Mouse (Mus musculus): ENCODE measurements around the gene Aldh4a1.

The Aldh4a1 gene

DNA sequence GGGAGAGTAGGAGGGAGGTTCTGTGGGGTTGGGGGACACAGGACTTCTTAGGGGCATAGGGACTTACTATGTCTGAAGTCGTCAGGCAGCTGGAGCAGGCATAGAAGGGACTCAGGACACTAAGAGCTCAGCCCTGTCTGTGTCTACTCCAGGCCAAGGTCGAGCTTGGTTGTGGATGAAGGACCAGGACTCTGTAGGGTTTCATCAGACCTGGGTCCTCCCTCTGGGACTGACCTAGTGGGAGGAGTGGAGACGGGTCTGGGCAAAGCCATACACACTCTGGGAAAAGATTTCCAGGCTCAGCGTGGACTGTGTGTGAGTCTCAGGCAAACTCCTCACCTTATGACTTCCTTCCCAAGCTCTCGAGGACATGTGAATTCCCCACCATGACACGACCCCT lies 2.9 kb upstream of the Aldh4a1 start:
- DNase-seq (ENCODE audit: low read depth, low spot score), result no peak

DNA sequence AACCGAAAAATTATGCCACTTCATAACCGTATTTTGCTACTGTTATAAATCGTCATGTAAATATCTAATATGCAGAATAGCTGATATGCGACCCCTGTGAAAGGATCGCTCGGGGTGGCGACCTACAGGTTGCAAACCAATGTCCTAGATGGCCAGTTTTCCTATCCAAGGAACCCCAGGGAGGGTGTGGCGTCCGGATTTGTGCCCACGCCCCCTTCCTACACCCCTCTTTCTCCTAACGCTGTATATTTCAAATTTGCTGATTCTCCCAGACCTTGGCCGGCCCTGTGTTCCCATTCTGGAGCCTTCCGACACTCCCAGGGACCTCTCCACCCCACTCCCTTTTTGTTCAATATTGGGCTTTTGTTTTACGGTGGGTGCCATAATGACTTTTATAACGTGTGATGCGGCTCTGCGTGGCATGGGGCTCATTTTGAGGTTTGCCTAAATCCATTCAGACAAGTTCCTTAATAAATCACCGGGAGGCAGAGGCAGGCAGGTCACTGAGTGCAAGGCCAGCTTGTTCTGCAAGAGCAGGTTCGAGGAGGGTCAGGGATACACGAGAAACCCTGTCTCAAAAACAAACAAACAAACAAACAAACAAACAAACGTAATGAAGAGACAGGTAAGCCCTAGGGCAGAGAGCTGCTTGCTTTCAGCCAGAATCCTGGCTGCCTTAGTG lies 909 bp downstream of the Aldh4a1 start:
- DNase-seq (ENCODE audit: low read depth, low spot score), result no peak

DNA sequence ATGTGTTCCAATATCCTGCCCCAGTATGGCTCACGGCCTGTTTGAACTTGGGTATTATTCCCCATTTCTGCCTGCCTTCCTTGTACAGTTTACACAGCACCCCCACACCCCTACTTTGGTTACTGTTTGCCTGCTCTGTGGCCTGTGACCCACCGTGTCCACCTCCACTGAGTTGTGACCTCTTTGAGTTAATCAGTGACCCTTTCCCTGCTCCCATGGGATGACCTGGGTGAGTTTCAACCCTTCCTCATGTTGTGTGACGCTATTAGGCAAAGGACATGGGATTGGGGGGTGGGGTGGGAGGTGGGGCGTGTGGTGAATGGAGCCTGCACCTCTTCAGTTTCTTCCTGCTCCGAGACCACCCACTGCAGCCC lies 1.4 kb downstream of the Aldh4a1 start:
- DNase-seq (ENCODE audit: low read depth, low spot score), result no peak

DNA sequence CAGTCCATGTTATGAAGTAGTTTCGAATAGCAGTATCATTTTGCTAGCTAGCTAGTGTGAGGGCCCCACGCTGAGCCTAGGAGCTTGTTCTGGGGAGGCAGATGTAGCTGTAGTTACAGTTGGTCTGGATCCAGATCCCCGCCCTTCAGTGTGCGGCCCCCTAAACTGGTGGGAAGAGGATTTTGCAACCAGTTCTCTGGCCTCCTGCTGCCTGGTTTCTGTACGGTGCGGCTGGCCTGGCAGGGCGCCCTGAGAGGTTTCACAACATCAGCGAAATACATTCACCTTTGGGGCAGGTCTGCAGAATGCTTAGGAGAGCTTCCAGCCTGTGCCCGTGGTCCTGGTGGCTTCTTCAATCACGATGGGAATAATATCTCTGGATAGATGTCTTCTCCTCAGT lies 2.0 kb downstream of the Aldh4a1 start:
- DNase-seq (ENCODE audit: low read depth, low spot score), result peak; percentile 38

DNA sequence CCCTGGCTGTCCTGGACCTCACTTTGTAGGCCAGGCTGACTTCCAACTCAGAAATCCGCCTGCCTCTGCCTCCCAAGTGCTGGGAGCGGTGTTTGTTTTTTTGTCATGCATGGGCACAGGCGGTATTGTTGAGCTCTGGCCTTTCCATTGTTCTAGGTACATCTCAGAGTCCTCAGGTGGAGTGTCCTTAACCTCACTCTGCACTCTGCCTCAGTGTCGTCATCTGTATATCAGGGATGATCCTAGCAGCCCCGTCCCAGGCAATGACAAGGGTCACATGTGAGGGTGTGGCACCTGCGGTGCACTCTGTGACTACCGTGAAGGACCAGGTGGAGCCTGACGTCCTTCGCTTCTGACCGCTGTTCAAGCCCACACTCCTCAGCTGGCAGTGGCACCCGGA lies 4.7 kb downstream of the Aldh4a1 start:
- DNase-seq (ENCODE audit: low read depth, low spot score), result no peak

DNA sequence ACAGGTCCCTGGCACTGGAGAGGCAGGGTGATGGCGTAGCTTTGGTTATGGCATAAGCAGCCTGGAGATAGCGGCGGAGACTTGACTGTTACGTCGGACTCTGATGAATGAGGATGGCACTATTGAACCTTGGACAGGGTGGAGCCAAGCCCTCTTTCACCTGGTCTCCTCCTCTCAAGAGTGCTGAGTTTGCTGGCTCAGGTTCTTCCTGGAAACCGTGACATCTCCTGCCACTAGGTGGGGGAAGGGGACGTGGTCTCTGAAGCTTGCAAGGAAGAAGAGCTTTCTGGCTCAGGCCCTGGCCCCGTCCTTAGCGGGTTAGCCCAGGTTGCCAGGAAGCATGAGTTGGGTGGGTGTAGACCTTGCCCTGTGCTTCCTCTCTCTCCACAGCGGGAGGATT lies 7.5 kb downstream of the Aldh4a1 start:
- DNase-seq (ENCODE audit: low read depth, low spot score), result no peak

DNA sequence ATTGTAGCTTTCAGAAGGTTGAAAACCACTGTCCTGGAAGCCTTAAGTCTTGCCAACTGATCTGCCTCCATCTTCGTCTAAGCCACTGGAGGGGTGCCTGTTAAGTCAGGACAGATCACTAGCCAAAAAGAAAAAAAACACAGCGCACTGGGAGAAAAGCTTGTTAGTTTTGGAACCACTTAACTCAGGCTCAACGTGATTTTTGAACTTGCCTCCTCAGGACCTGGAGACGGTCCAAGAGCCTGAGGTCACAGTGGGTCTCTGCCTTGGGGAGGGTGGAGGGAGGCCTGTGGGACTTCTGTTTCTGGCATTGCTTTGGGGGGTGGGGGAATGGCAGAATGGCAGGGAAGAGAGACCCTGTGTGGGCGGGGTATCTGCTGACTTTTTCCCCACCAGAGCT lies 8.5 kb downstream of the Aldh4a1 start:
- no peak for DNase-seq (ENCODE audit: low read depth, low spot score)

DNA sequence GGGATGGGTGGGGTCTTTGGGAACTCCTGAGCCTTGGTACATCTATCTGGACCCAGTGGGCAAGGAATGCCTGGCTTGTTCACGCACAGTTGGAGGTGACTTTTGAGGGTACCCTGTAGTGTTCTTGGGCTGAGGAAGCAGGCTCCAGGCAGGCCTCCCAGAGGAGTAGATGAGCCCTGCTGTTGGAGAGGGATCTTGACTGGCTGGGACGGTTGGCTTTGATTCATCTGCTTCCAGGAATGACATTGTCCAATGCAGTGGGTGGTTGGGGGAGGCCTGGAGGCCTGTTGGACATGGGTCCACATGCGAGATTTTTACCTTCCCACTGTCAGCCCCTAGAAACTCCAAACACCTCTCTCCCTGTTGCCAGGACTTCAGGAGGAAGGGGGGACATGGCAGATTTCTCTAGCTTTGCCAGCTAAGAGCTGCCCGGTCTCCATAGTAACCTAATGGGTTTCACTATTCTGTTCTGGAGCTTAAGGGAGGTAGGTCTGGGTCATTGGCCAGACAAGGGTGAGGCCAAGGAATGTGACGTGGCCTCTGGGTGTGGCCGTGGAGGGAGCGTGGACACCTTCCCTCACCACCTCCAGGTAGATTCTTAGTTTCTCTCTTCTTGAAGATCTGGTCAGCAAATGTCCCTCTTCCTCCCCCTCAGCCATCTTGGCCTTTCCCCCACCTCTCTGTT lies 9.0 kb downstream of the Aldh4a1 start:
- no peak for DNase-seq (ENCODE audit: low read depth, low spot score)

DNA sequence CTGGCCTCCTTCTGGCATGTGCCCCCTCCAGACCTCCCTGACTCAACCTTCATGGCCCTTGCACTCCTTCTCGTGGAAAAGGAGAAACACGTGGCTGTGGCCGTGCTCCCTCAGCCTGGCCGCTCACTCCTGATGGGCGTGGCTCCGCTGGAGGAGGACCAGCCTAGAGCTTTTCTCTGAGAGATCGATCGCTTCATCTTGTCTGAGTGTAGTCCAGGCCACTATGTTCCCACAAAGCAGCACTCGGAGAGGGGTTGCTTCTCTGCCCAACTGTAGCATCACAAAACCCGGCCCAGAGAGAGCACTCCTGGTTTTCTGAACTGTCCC lies 9.6 kb downstream of the Aldh4a1 start:
- DNase-seq (ENCODE audit: low read depth, low spot score), result no peak

DNA sequence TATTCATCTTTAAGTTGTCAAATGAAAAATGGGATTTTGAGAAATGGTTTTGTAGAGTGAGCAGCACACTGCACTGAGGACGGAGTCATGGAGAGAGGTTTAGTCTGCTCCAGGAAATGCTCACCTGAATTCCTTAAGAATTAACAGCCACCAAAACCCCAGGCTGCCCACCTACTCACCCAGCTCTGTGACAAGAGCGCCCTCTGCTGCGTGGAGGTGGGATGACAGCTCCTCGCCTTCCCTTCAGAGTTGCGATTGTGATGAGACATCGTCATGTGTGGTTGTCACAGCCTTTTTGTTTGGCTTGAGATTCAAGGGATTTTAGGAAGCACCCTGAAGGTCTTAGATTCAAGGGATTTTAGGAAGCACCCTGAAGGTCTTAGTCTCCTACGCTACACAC lies 13.7 kb downstream of the Aldh4a1 start:
- DNase-seq (ENCODE audit: low read depth, low spot score), result peak; percentile 76

DNA sequence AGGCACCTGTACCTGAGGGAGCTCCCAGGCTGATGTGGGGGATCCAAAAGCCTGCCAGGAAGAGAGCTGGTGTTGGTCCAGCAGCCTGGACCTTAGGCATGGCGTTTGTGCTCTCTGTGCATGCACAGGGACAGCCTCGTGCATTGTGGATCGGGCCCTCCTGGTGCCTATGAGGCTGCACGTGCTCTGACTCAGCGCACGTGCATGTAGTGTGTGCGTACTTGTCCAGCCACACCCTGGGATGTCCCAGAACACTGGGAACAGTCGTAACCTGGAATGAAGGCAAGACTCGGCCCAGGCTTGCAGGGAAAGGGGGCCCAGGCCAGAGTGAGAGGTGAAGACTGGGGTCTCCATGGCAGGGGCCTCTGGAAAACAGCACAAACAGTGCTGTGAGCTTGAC lies 15.2 kb downstream of the Aldh4a1 start:
- DNase-seq (ENCODE audit: low read depth, low spot score), result no peak

DNA sequence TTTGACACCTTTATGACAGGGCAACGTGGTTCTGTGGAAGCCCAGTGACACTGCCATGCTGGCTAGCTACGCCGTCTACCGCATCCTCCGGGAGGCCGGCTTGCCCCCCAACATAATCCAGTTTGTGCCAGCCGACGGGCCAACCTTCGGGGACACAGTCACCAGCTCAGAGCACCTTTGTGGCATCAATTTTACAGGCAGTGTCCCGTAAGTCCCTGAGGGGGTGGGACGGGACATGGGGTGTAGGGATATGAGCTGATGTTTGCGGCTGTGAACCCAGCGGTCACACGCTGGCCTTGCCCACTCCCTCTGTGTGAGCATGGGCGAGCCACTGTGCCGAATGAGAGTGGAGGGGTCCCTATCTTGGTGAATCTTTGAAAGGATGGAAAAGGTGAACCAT lies 15.7 kb downstream of the Aldh4a1 start:
- DNase-seq (ENCODE audit: low read depth, low spot score), result no peak

DNA sequence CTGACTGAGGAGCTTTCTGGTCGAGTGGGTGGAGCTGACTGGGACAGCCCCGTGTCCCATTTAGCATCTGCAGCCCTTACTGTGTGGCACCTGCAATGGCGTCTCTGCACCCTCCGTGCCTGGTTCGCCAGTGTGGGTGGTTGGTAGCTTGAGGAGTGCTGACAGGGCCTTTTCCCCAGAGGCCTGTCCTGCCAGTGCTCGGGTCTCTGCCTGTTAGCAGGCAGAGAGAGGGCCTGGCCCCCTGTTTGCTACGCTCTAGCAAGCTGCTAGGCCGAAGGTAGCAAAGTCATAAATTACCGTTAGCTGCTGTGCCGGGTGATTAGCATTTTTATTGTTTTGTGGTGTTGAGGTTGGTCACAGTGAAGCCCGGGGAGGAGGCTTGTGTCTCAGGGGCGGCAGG lies 17.1 kb downstream of the Aldh4a1 start:
- no peak for DNase-seq (ENCODE audit: low read depth, low spot score)

DNA sequence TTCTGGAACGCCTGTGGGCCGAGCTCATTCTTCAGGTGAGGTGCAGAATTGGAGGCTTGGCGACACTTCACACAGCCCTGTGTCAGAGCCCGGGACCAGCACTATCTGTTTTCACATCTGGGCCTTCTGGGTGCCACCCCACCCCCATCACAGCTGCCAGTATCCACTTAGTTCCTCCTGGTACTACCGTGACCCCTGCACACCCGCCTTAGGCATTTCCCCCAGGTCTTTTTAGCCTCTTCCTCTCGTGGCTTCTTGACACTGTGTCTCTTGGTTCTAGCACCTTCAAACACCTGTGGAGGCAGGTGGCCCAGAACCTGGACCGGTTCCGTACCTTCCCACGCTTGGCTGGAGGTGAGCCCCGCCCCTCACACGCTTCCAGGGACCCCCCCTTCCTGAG lies 17.7 kb downstream of the Aldh4a1 start:
- DNase-seq (ENCODE audit: low read depth, low spot score), result no peak

DNA sequence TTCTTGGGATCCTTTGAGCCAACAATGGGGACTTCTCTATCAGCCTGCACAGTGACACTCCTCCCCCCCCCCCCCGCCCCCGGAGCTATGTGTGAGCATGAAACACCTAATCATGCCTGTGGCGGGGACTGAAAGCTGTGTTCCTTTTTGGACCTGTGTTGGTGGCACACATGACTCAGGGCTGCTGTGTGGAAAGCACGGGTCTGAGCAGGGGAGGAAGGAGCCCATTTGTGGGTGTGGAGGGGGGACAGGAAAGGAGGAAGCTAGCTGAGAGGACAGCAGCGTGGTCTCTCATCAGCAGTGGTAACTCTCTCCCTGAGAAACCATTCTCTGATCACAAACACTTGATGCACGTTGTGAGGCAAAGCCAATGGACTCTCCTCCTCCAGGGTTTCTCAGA lies 18.1 kb downstream of the Aldh4a1 start:
- DNase-seq (ENCODE audit: low read depth, low spot score), result peak; percentile 39

DNA sequence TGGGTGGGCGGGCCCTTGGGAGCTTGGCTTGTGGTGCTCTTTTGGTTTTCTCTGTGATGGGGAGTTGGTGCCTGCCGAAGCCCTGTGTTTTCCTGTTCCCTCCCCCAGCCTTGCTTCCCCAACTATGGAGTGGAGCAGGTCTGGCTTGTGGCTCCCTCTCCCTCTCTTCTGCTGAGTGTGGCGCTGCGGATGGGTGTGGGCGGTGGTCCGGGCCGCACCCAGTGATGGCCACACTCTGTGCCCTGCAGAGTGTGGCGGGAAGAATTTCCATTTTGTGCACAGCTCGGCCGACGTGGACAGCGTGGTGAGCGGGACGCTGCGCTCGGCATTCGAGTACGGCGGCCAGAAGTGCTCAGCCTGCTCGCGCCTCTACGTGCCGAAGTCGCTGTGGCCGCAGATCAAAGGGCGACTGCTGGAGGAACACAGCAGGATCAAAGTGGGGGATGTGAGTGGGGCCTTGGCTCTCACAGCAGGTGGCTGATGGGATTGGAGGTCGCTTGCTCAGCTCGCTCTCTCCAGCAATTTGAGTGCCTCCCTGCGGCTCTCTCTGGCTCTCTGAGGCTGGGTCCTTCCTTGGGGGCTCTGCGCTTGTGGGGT lies 19.3 kb downstream of the Aldh4a1 start:
- DNase-seq (ENCODE audit: low read depth, low spot score), result peak; percentile 10

DNA sequence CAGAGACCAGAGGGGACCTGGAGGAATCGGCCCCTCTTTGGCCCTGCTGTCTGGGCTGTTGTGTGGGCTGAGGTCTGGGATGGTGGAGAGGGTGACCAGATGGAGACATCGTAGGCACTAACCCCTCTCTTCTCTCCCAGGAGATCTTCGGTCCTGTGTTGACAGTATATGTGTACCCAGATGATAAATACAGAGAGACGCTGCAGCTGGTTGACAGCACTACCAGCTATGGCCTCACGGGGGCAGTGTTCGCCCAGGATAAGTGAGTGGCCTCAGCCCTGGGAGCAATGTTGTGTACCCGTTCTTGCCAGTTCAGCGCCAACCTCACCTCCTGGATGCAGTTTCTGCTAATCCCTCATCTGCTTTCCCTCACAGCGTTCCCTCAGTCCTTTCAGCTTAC lies 21.3 kb downstream of the Aldh4a1 start:
- peak; percentile 83 for DNase-seq (ENCODE audit: low read depth, low spot score)

DNA sequence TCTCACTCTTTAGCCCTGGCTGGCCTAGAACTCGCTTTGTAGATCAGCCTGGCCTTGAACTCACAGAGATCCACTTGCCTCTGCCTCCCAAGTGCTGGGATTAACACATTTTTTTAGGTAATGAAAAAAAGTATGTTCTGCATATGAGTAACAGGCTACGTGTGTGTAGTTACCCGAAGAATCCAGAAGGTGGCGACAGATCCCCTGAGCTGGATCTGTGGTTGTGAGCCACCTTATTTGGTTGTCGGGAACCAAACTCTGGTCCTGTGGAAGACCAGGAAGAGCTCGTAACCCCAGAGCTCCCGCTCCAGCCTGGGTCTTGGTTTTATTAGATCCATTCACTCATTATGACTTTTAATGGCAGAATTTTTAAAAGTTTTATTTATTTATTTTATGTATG lies 24.2 kb downstream of the Aldh4a1 start:
- no peak for DNase-seq (ENCODE audit: low read depth, low spot score)

DNA sequence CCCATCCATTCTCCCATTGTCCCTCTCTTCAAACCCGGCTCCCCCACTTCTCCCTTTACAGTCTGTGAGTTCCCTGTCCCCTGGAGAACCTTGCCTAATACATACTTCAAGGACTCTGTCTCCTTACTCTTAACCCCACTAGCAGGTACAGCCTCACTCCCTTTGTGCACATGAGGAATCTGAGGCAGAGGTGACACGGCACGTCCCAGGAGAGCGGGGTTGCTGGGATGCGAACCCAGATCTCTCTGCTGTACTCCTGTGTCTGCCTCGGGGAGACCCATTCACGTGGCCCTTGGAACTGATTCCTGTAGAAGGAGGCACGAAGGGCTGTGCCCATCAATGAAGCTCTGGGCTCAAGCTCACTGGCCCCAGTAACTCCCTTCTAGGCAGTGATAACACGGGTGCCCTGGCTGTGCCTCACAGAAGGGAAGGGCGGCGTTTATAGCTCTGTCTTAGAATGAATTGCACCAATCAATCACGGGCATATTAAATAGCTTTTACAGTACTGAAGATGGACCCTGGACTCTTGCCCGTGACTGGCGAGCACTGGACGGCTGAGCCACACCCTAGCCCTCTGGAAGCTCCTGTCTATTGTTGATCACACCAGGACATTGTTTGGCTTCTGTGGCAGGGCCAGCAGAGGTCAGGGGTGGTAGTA lies 27.5 kb downstream of the Aldh4a1 start:
- DNase-seq (ENCODE audit: low read depth, low spot score), result no peak

DNA sequence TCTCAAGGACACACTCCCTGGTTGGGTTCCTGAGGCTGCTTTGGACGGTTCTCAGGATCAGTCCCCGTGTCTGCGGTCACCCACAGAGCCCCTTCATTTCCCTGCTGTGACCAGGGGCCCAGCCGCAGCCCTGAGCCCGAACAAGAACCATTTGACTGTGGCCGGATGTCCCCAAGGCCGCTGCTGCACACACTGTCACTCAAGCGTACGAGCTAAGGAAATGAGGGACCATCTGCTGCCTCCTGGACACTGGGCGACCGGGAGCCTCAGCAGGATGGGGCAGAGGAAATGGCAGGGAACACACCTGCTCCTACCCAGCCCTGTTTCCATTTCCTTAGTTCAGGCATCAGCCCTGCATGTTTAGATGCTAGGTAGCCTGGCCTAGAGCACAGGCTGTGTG lies 28.2 kb downstream of the Aldh4a1 start:
- peak; percentile 42 for DNase-seq (ENCODE audit: low read depth, low spot score)

DNA sequence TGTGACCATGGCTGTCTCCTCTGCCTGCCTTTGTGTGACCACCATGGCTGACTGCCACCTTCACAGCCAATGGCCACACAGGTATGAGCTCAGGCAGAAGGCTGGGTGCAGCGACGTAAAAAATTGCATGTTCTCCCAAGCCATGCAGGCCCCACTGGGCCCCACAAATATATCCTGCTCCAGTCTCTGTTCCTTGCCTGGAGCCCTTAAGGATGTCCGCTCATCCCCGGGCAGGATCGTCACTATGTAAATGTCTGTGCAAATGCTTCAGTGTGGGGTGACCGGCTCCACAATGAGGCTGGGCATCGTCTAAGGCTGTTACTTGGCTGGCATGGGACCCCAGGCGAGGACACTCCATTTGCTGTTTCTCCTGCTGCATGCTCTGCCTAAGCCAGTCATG lies 30.6 kb downstream of the Aldh4a1 start, which contains the start of gene Tas1r2:
Tas1r2 (plus strand) TSS at position 301 of the 400 bp plus-strand sequence.
- no peak for DNase-seq (ENCODE audit: low read depth, low spot score)

DNA sequence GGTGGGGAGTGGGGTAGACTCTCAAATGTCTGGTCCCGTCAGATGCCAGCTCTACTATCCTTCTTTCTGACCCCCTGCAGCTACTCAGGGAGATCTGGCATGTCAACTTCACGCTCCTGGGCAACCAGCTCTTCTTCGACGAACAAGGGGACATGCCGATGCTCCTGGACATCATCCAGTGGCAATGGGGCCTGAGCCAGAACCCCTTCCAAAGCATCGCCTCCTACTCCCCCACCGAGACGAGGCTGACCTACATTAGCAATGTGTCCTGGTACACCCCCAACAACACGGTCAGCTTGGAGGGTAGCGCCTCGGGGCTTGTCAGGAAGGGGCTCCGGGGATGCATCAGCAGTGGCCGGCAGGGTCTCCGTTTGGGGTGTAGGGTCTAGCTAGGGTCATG lies 39.2 kb downstream of the Aldh4a1 start:
- peak; percentile 16 for DNase-seq (ENCODE audit: low read depth, low spot score)

DNA sequence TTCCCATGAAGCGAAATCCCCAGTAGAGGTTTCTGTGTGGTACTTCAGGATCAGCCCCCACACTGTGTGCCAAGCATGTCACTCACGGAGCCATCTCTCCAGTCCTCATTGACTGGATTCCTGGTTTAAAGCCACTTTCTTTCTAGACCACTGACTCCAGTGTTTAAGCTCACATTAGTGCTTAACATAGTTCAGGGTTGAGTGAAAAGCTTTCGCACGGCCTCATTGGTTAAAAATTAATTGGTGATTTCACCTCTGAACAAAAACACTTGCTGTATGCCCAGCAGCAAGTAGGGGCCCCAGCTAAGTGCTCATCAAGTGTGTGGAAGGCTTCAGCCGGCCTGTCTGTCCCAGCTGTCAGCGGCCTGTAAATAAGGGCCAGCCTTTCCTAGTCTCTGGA lies 45.0 kb downstream of the Aldh4a1 start:
- no peak for DNase-seq (ENCODE audit: low read depth, low spot score)

All from brain, adult 2 months (tissue).